Mouse (Mus musculus): Measurements from ENCODE around the gene Ipmk.
A peak's percentile ranks its signal among the peaks of the same experiment; 100 is the strongest.

The Ipmk gene

DNA sequence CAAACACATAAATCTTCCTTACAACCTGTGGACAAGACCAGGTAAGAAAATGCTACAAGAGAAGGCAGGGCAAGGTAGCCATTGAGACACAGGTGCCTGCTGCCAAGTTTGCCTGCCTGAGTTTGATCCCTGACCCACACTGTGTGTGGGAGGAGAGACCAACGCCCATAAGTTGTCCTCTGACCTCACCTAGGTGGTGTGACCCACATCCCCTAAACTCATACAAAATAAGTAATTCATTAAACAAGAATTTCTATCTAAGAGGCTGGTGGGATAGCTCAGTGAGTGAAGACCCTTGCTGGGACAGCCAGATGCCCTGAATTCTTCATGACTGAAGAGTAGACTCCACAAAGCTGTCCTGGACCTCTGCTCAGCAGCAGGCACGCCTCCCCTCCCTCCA lies 7.4 kb upstream of the Ipmk start:
- no peak for DNase-seq (ENCODE audit: low read depth, low spot score)

GRCm38 (mm10) chr10:71341290-71341689 lies 6.3 kb upstream of the Ipmk start:
- no peak for DNase-seq (ENCODE audit: low read depth, low spot score)

DNA sequence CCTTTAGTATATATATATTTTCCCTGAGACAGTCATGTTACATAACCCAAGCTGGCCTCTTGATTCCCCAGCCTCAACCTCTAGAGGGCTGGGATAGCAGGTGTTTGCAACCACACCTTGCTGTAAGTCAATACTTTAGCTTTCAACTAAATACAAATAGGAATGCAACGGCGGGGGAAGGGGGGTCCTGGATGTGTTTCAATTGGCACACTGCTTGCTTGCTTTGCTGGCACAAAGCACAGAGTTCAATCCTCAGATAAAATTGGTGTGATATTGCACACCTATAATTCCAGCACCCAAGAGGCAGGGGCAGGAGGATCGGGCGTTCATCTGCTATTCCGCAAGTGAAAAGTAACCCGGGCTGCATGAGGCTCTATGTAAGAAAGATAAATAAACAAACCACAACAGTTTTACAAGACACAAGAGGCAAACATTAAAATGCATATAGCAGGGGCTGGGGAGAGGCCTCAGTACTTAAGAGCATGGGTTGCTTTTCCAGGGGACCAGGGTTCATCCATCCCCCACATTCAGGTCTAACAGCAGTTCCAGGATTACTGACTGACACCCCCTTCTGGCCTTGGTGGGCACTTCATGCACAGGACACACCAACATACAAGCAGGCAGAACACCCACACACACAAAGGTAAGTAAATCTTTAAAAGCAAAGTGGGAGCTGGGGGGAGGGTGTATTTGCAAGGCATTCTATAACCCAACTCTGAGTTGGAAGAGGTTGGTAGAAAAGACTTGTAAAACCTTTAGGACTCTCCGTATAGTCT lies 5.3 kb upstream of the Ipmk start:
- DNase-seq (ENCODE audit: low read depth, low spot score): no peak

DNA sequence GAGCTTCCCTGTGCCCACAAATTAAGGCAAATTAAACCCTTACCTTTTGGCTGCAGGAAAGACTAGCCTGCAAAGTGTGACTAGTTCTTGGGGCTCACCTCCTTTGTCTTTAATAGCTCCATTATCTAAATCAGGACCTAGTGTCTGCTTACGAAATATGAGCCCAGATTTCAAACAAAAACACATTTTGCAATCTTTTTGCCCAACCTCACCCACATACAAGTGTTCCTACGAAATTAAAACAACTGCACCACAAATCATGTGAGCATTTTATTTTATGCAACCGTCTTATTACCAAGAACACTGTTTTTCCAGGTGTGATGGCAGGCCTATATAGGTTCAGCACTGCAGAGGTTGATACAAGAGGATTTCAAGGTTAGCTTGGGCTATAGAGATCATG lies 4.4 kb upstream of the Ipmk start:
- no peak for DNase-seq (ENCODE audit: low read depth, low spot score)

DNA sequence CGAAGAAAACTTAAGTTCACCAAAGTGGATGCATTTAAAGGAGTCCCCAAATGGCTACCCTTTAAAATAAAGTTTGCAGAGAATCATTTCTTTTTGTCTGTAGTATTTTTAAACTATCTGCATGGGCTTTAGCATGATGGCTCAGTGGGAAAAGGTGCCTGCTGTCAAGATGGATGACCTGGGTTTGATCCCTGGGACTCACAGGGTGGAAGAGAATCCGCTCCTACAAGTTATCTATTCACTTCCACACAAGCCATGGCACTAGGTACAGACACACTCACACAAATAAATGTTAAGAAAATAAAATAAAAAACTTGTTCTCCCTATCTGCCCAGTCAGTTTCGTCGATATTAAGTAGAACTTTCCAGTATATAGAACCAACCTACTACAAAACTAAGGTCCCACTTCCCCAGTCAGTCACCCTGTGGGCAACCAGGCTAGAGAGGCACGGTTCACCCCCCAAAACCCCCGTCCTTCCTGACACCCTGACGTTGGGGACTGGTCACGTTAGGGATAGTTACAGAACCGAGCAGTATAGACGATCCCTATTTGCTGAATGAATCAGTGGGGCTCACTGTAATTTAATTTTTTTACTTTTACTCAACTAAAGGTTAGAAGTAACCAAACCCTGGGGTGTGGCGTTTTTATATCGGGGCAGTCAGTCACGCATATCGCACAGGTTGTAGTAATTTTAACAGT lies 3.8 kb upstream of the Ipmk start:
- no peak for DNase-seq (ENCODE audit: low read depth, low spot score)

GRCm38 (mm10) chr10:71344579-71345143 lies 2.9 kb upstream of the Ipmk start, which contains the start of gene Cisd1:
TSS of gene Cisd1 (minus strand) at chr10:71344954.
- DNase-seq (ENCODE audit: low read depth, low spot score): peak; percentile 98

DNA sequence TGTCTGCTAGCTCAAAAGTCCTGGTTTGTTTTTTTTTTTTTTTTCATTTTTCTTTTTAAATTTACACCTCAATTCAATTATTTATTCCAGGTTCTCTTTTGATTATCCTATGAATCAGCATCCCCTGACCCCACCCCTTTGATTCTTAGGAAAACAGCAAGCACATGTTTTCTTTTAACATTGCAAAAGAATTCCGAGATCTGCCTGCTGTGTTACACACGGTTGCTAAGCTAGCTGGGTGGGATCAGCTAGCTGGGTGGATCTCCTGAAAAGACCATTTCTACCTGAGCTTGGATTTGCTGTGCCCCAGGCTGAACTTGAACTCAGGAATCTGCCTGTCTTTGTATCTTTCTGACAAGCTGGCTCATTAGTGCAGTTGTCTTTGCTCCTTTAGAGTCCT lies 1.5 kb upstream of the Ipmk start:
- DNase-seq (ENCODE audit: low read depth, low spot score): no peak

DNA sequence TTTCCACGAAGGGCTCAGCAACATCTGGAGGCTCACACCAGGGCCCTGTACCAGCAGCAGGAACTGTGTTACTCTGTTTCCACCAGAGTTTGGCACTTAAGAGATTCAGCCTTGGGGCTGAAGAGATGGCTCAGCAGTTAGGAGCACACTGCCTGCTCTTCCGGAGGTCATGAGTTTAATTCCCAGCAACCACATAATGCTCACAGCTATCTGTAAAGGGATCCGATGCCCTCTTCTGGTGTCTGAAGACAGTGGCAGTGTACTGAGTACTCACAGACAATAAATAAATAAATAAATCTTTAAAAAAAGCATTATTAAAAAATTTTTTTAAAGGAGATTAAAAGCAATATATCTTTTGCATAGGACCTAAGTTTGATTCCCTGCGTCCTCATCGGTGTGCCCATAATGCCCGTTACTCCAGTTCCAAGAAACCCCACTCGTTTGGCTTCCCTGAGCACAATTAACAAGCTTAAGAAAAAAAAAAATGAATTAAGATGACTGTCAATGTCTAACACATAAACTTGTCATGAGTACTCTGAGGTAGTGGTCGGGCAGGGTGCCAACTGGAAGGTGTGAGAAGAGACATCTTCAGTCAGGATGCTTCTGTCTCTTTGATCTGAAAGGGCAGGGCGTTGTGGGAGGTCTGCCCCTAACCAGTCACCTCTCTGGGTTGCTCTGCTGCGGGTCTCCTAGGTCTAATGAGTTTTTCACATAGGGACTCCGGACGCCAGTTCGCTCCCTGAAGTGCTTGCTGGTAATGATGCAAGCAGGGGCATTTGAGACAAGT lies 648 bp upstream of the Ipmk start:
- peak; percentile 62 for DNase-seq (ENCODE audit: low read depth, low spot score)

DNA sequence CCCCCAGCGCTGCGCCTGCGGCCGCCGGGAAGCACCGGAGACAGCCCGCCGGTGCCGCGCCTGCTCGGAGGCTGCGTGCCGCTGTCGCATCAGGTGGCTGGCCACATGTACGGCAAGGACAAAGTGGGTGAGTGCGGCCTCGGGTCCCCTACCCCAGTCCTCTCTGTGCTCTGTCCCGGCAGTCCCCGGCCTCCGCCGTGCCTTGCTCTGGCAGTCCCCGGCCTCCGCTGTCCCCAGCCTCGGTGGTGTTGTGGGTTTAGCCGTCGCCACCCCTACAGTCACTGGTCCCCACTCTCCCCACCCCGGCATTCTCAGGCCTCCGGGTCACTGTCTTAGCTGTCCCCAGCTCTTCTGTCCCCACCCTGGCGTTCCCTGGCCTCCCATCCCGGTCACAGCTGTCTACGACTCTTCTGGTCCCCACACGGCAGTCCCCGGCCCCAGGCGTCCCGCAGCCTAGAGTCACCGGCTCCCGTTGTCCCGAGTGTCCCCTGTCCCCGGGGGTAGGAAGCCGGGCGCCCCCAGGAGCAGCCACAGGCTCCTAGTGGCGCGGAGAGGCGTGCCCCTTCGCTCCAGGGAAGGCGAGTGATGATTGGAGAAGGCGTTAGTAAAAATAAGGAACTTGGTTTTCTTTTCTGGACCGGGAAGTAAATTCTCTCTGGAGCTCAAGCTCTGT lies 537 bp downstream of the Ipmk start:
- DNase-seq (ENCODE audit: low read depth, low spot score): no peak

- DNase-seq (ENCODE audit: low read depth, low spot score): no peak
These were observed 1.2 kb downstream of the Ipmk start for GRCm38 (mm10) chr10:71348637-71349280.

GRCm38 (mm10) chr10:71349290-71349689 lies 1.7 kb downstream of the Ipmk start:
- no peak for DNase-seq (ENCODE audit: low read depth, low spot score)

- DNase-seq (ENCODE audit: low read depth, low spot score): no peak
These were observed 3.7 kb downstream of the Ipmk start for GRCm38 (mm10) chr10:71351301-71351700.

GRCm38 (mm10) chr10:71353850-71354249 lies 6.3 kb downstream of the Ipmk start:
- no peak for DNase-seq (ENCODE audit: low read depth, low spot score)

DNA sequence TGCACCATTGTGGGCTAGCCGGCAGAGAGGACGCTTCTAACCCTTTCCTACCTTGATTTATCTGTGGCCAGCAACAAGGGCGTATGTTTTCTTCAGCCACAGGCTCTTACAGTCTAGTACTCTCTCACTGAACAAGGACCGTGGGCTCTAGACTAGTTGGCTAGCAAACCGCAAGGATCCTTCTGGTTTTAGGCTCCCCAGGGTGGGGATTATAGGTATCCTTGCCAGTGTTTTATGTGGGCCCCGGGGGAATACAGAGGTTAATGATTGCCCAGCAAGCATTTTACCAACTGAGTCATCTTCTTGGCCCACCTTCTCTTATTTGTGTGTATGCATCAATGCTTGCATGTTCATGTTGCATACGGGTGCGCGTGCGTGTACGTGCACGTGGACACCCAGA lies 7.4 kb downstream of the Ipmk start:
- no peak for DNase-seq (ENCODE audit: low read depth, low spot score)

- DNase-seq (ENCODE audit: low read depth, low spot score): no peak
These were observed 13.5 kb downstream of the Ipmk start for GRCm38 (mm10) chr10:71361044-71361443.

DNA sequence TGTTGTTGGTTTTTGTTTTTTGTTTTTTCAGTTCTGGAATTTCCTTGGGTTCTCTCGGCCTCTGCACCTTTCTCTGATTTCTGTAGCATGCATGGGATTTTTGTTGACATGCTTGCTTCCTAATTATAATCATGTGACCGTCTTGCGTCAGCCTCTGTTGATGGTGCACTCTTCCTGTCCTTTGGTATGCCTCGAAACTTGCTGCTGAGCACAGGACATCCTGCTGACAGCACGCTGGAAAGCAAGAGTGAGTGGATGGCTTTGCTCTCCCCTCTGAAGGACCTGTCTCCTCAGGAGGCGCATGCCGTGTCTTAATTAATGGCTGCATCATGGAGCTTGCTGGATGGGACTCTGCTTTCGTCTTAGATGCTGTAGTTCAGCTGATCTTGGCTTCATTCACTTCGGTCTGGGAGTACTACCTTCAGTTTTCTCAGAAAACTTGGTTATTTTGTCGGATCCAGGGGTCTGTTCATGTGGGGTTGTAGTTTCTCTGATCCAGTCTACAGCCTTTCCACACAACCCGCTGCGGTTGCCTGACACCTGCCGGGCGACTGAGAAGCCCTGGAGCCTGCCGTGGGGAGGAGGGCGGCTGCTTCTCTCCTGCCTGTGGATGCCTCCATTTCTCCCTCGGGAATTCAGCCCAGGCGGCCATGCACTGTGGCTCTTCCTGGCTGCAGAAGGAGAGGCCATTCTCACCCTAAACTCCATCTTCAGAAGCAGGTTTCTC lies 14.4 kb downstream of the Ipmk start:
- DNase-seq (ENCODE audit: low read depth, low spot score): no peak

- no peak for DNase-seq (ENCODE audit: low read depth, low spot score)
These were observed 15.9 kb downstream of the Ipmk start for GRCm38 (mm10) chr10:71363440-71363839.

DNA sequence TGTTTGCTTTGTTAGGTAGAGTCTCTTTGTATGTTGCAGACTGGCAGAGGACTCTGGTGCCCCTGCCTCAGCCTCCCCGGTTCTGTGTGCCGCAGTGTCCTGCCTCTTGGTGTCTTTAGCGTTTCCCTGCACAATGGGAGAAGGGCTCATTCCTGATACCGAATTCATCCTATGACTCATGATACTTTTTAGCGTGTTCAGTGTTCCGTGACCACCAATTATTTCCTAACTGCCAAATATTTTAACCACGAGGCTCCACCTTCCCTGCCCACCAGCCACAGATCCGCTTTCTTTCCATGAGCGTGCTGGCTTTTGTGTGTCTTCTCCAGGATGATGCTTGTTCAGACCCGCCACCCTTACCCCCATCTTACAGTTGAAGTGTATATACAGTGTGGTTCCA lies 16.3 kb downstream of the Ipmk start:
- DNase-seq (ENCODE audit: low read depth, low spot score): no peak

DNA sequence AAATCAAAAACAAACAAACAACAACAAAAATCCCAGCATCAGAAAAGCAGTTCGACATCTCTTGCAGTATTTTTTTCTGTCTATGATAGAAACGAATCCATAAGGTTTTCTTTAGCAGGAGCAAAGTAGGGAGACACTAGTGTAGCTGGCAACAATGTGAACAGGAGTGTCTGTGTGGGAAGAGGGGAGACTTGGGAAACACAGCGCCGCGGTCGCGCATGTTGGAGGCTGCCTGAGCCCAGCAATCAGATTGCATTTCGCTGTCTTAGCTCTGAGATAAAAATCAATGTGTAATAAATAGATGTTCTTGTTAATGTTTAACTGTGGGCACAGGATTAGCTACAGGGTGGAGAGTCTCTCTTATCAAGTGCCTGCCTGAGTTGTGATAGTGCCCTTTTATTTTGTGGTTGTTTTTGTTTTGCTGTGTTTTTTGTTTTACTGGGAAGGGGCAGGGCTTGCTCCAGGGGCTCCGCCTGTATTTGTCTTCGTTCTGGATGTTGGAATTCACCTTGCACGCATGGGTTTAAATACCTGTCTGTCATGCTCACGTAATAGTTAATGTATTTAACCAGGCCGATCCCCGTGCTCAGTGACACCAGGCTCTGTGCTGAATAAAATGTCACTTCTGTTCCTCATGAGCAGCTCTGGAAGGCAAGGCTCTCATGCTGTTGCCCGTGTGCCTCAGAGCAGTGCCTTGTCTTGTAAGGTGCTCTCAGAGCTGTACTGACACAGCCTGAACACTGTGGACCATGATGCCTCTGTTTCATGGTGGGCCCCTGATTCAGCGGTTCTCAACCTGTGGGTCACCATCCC lies 20.8 kb downstream of the Ipmk start:
- DNase-seq (ENCODE audit: low read depth, low spot score): peak; percentile 58
